Mouse (Mus musculus) MEL (cell line): ENCODE measurements around the gene Nub1. TPM values are rescaled to one million over a fixed set of nuclear protein-coding genes. Genes with fewer than 3 reads are reported as not detected.

Experiments
- DNase-seq: peaks from one replicate; pipeline ENCODE4 v3.0.0; 2011; ENCODE audit warnings: low read depth, low spot score
- H3K27ac ChIP-seq: 2 replicates; pipeline ENCODE4 v1.5.1; 2012; ENCODE audit warnings: low read depth, mild to moderate bottlenecking, control low read depth, low read length, moderate library complexity; ENCODE audit not compliant: control insufficient read depth
- H3K27me3 ChIP-seq, 2 experiments: fragments of 150-350 bp in 1 of 2; sonication (generic) in 1 of 2; 2 replicates each; pipeline ENCODE4 v1.6.1; 2012; ENCODE audit warnings: low read length in 2 of 2, mild to moderate bottlenecking in 2 of 2, improper control_type of control experiment in 1 of 2, moderate library complexity in 1 of 2; ENCODE audit not compliant: insufficient read depth in 2 of 2, control insufficient read depth in 1 of 2
- H3K36me3 ChIP-seq, 2 experiments: 2 replicates each; pipeline ENCODE4 v1.6.1; 2012 to 2014; ENCODE audit warnings: low read length in 2 of 2, improper control_type of control experiment in 1 of 2, inconsistent platforms in 1 of 2, mild to moderate bottlenecking in 1 of 2; ENCODE audit not compliant: insufficient read depth in 2 of 2, control insufficient read depth in 1 of 2
- H3K4me1 ChIP-seq, 2 experiments: fragments of 150-350 bp in 1 of 2; sonication (generic) in 1 of 2; 2 replicates each; pipeline ENCODE4 v1.6.1; 2012; ENCODE audit warnings: low read length in 2 of 2, improper control_type of control experiment in 1 of 2, mild to moderate bottlenecking in 1 of 2; ENCODE audit not compliant: insufficient read depth in 2 of 2, control insufficient read depth in 1 of 2
- H3K4me3 ChIP-seq, 2 experiments: fragments of 150-350 bp in 1 of 2; sonication (generic) in 1 of 2; 2 replicates each; pipeline ENCODE4 v1.5.1; 2012; ENCODE audit warnings: low read depth in 2 of 2, low read length in 2 of 2, mild to moderate bottlenecking in 2 of 2, moderate library complexity in 2 of 2, control low read depth in 1 of 2, improper control_type of control experiment in 1 of 2; ENCODE audit not compliant: control insufficient read depth in 1 of 2, insufficient read depth in 1 of 2
- H3K79me2 ChIP-seq: 2 replicates; pipeline ENCODE4 v1.6.1; 2012; ENCODE audit warnings: mild to moderate bottlenecking, low read length, moderate library complexity; ENCODE audit not compliant: control insufficient read depth, poor library complexity, insufficient read depth
- H3K9ac ChIP-seq: 2 replicates; pipeline ENCODE4 v1.6.1; 2012; ENCODE audit warnings: low read depth, mild to moderate bottlenecking, control low read depth, low read length, moderate library complexity; ENCODE audit not compliant: control insufficient read depth, poor library complexity, severe bottlenecking
- H3K9me3 ChIP-seq: fragments of 150-350 bp; sonication (generic); replicated peaks from 2 replicates; pipeline ENCODE4 v1.6.1; 2012; ENCODE audit warnings: mild to moderate bottlenecking, low read length, improper control_type of control experiment, moderate library complexity; ENCODE audit not compliant: insufficient read depth
- CHD1 ChIP-seq: IDR thresholded peaks from 2 replicates; pipeline ENCODE4 v1.6.1; 2012; ENCODE audit warnings: low read depth, mild to moderate bottlenecking, inconsistent platforms, low read length, improper control_type of control experiment
- CHD2 ChIP-seq: IDR thresholded peaks from 2 replicates; pipeline ENCODE4 v1.6.1; 2011; ENCODE audit warnings: low read length, improper control_type of control experiment
- CTCF ChIP-seq, 3 experiments: IDR thresholded peaks in 2 of 3; conservative IDR thresholded peaks in 1 of 3; 2 replicates each; pipeline ENCODE4 v1.5.1; 2011 to 2012; ENCODE audit warnings: low read length in 3 of 3, low read depth in 2 of 3, mild to moderate bottlenecking in 2 of 3, improper control_type of control experiment in 1 of 3, inconsistent platforms in 1 of 3, mixed read lengths in 1 of 3, moderate library complexity in 1 of 3; ENCODE audit not compliant: control insufficient read depth in 1 of 3, insufficient read depth in 1 of 3, poor library complexity in 1 of 3, severe bottlenecking in 1 of 3
- GABPA ChIP-seq: IDR thresholded peaks from 2 replicates; pipeline ENCODE4 v1.6.1; 2012; ENCODE audit warnings: low read depth, mild to moderate bottlenecking, inconsistent platforms, low read length, improper control_type of control experiment, moderate library complexity
- JUND ChIP-seq: IDR thresholded peaks from 2 replicates; pipeline ENCODE4 v1.6.1; 2011; ENCODE audit warnings: low read depth, mild to moderate bottlenecking, improper control_type of control experiment, low read length
- MAFK ChIP-seq: IDR thresholded peaks from 2 replicates; pipeline ENCODE4 v1.6.1; 2011; ENCODE audit warnings: low read depth, mild to moderate bottlenecking, low read length, improper control_type of control experiment, borderline replicate concordance
- MYB ChIP-seq: IDR thresholded peaks from 2 replicates; pipeline ENCODE4 v1.6.1; 2011; ENCODE audit warnings: mild to moderate bottlenecking, low read depth, low read length, improper control_type of control experiment
- POLR2A ChIP-seq, 2 experiments: IDR thresholded peaks; 2 replicates each; pipeline ENCODE4 v1.6.1; 2011 to 2012; ENCODE audit warnings: low read length in 2 of 2, mild to moderate bottlenecking in 2 of 2, control low read depth in 1 of 2, improper control_type of control experiment in 1 of 2, low read depth in 1 of 2, moderate library complexity in 1 of 2; ENCODE audit not compliant: control insufficient read depth in 1 of 2, insufficient read depth in 1 of 2, poor library complexity in 1 of 2
- RCOR1 ChIP-seq: IDR thresholded peaks from 2 replicates; pipeline ENCODE4 v1.6.1; 2012; ENCODE audit warnings: low read depth, mild to moderate bottlenecking, inconsistent platforms, low read length, improper control_type of control experiment
- SIN3A ChIP-seq: IDR thresholded peaks from 2 replicates; pipeline ENCODE4 v1.6.1; 2012; ENCODE audit warnings: low read length, improper control_type of control experiment, inconsistent platforms
- SMC3 ChIP-seq: IDR thresholded peaks from 2 replicates; pipeline ENCODE4 v1.6.1; 2011; ENCODE audit warnings: low read depth, low read length, improper control_type of control experiment
- TBP ChIP-seq: IDR thresholded peaks from 2 replicates; pipeline ENCODE4 v1.8.0; 2011; ENCODE audit warnings: low read depth, low read length, improper control_type of control experiment
- TCF12 ChIP-seq: IDR thresholded peaks from 2 replicates; pipeline ENCODE4 v1.6.1; 2014; ENCODE audit warnings: low read depth, mild to moderate bottlenecking, inconsistent platforms, low read length, improper control_type of control experiment, moderate library complexity
- UBTF ChIP-seq: IDR thresholded peaks from 2 replicates; pipeline ENCODE4 v1.6.1; 2012; ENCODE audit warnings: low read depth, mild to moderate bottlenecking, inconsistent platforms, low read length, improper control_type of control experiment, moderate library complexity, borderline replicate concordance; ENCODE audit not compliant: insufficient read depth
- ZC3H11A ChIP-seq: IDR thresholded peaks from 2 replicates; pipeline ENCODE4 v1.6.1; 2012; ENCODE audit warnings: low read depth, mild to moderate bottlenecking, inconsistent platforms, low read length, improper control_type of control experiment
- ZNF384 ChIP-seq: IDR thresholded peaks from 2 replicates; pipeline ENCODE4 v1.6.1; 2012; ENCODE audit warnings: low read depth, mild to moderate bottlenecking, inconsistent platforms, low read length, improper control_type of control experiment
- polyA plus RNA-seq, 2 experiments: library from polyadenylated mRNA; stranded (reverse) in 1 of 2; unstranded in 1 of 2; fragments of >175 nt in 1 of 2; fragments of >200 nt in 1 of 2; gene quantifications; 2 replicates each; pipeline versions ENCODE4 v1.2.1 to v1.2.4; 2012; ENCODE audit warnings: low replicate concordance in 2 of 2, low read depth in 1 of 2; ENCODE audit not compliant: insufficient read length in 2 of 2, insufficient read depth in 1 of 2, missing spikeins in 1 of 2
- total RNA-seq: library from RNA; depleted of rRNA; stranded (reverse); fragments of 300-350 nt; gene quantifications from 2 replicates; pipeline ENCODE4 v1.2.3, GENCODE M21; 2012

Nub1 gene
- total and polyA plus RNA-seq, 3 experiments = 38.3 to 59.6 TPM; not detected in 1

- no peaks in the 10 kb centered on the region for H3K27me3 ChIP-seq
These were observed 44.6 kb downstream of the Nub1 start for GRCm38 (mm10) chr5:24729797-24730487.

GRCm38 (mm10) chr5:24730488-24730871, 45.1 kb downstream of the Nub1 start, which contains the start of gene Wdr86:
Gene Wdr86, minus strand, starts transcription at chr5:24730727.
- no peak for DNase-seq
- no peaks in the 10 kb centered on the region for H3K27me3 ChIP-seq
- no peak for TF ChIP-seq UBTF
- TF ChIP-seq MAFK = no peak
- no peak for TF ChIP-seq RCOR1
- TF ChIP-seq POLR2A (IDR thresholded peaks at IDR 0.05; ENCODE audit: control insufficient read depth in 1 of 2, insufficient read depth in 1 of 2, low read depth in 1 of 2, low read length in 2 of 2, poor library complexity in 1 of 2) = peak in 1 of 2 experiments; percentile 11; a peak in 1 of 4 replicates
- no peak for TF ChIP-seq JUND

More at GRCm38 (mm10) chr5:24729797-24730487, 44.6 kb downstream of the Nub1 start:
- Histone ChIP-seq H3K36me3 (no peaks in the 10 kb centered on the region), H3K27ac (no peak overlapping the region), H3K9ac (no peak overlapping the region), H3K4me3 (no peak overlapping the region), H3K4me1 (peaks cover 0 to 6% of the 10 kb centered on the region in 2 experiments; a peak in 1 of 4 replicates)
- no peak for DNase-seq
- TF ChIP-seq CHD2 (no peak), POLR2A (IDR thresholded peaks at IDR 0.05; ENCODE audit: control insufficient read depth in 1 of 2, insufficient read depth in 1 of 2, low read depth in 1 of 2, low read length in 2 of 2, poor library complexity in 1 of 2) (peak in 1 of 2 experiments; percentile 33; a peak in 1 of 4 replicates)
- TF ChIP-seq, all 39 proteins: peak for 1
- Histone ChIP-seq H3K79me2 (no peaks in the 10 kb centered on the region), H3K9me3 (no peaks in the 10 kb centered on the region)

GRCm38 (mm10) chr5:24730986-24731385, 45.7 kb downstream of the Nub1 start:
- H3K9ac ChIP-seq = no peak overlapping the region
- H3K27me3 ChIP-seq = peaks cover under 1 to 2% of the 10 kb centered on the region in 2 experiments; a peak in 1 of 4 replicates

More at GRCm38 (mm10) chr5:24730488-24730871, 45.1 kb downstream of the Nub1 start, which contains the start of gene Wdr86:
- no peaks in the 10 kb centered on the region for H3K9me3 ChIP-seq
- no peaks in the 10 kb centered on the region for H3K36me3 ChIP-seq
- H3K4me1 ChIP-seq = peaks cover 0 to 6% of the 10 kb centered on the region in 2 experiments; a peak in 1 of 4 replicates
- H3K79me2 ChIP-seq = no peaks in the 10 kb centered on the region
- no peak within 1 kb of the TSS for H3K9ac ChIP-seq
- no peak within 1 kb of the TSS for H3K4me3 ChIP-seq
- H3K27ac ChIP-seq = no peak within 1 kb of the TSS

More at GRCm38 (mm10) chr5:24730986-24731385, 45.7 kb downstream of the Nub1 start:
- Histone ChIP-seq H3K27ac (no peak overlapping the region), H3K4me3 (no peak overlapping the region), H3K9me3 (no peaks in the 10 kb centered on the region), H3K36me3 (no peaks in the 10 kb centered on the region), H3K79me2 (no peaks in the 10 kb centered on the region), H3K4me1 (peaks cover 0 to 6% of the 10 kb centered on the region in 2 experiments; a peak in 1 of 4 replicates)
- no peak for TF ChIP-seq SIN3A
- TF ChIP-seq MYB = no peak
- TF ChIP-seq CTCF (IDR thresholded peaks at IDR 0.05 in 2 of 3, conservative IDR thresholded peaks at IDR 0.05 in 1 of 3; ENCODE audit: control insufficient read depth in 1 of 3, insufficient read depth in 1 of 3, low read depth in 2 of 3, low read length in 3 of 3, poor library complexity in 1 of 3, severe bottlenecking in 1 of 3) = no peak
- TF ChIP-seq TCF12 = no peak
- TF ChIP-seq ZC3H11A = no peak
- no peak for TF ChIP-seq CHD1
- no peak for TF ChIP-seq TBP
- TF ChIP-seq JUND = no peak
- TF ChIP-seq GABPA = no peak
- TF ChIP-seq ZNF384 = no peak
- TF ChIP-seq SMC3 = no peak
- no peak for DNase-seq
